Mouse (Mus musculus): ENCODE results near the gene Zfp85.

GRCm38 (mm10) chr13:67728641-67729318 is 26.2 kb downstream of the Zfp85 start, which contains the start of gene Zfp65:
- TF ChIP-seq POLR2A (IDR thresholded peaks at IDR 0.05; ENCODE audit: extremely low read depth, insufficient read depth, low read length) = no peak
- TF ChIP-seq CTCF (IDR thresholded peaks at IDR 0.05; ENCODE audit: extremely low read depth, insufficient read depth, low read length) = no peak

Measured in cortical plate, adult 2 months (tissue).